Mouse (Mus musculus): ENCODE results near the gene Tmem150c. TPM values are rescaled to one million over a fixed set of nuclear protein-coding genes. Genes with fewer than 3 reads are reported as not detected.
A peak's percentile ranks its signal among the peaks of the same experiment; 100 is the strongest.

The Tmem150c gene
- total and polyA plus RNA-seq, 2 experiments from 2014 or later: 60.6 to 76.1 TPM

DNA sequence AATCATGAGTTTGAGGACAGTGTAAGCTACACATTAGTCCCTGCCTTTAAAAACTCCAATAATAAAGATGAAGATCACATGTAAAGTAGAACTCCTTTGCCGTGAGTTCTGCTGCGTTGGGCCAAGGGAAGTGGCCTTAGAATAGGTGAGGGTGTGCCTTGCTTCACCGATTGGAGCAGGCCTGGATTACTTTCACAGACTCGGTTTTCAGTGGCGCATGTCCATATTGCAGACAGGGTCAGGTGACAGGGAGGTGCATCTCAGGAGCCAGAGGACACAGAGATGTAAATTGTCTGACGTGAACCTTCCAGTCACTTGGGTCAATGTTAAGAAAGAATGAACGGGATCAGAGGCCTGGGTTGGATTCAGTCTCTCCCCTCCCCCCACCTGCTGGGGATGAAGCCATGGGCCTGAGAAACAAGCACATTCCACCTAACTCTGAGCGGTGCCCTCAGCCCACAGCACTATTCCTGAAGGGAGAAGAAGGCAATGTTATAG, 112.4 kb downstream of the Tmem150c start:
- H3K27ac ChIP-seq (ENCODE audit: low read depth, low read length): no peak overlapping the region
- no peaks in the 10 kb centered on the region; the same call in 1 of the 2 replicates for H3K36me3 ChIP-seq (ENCODE audit: insufficient read depth)
- H3K27me3 ChIP-seq (ENCODE audit: insufficient read depth, low read length): no peaks in the 10 kb centered on the region
- no peaks in the 10 kb centered on the region for H3K9me3 ChIP-seq (ENCODE audit: low read length)
- H3K4me2 ChIP-seq (ENCODE audit: low read depth): no peak overlapping the region
- WGBS: 49% methylated on average over 8 of the region's 8 CpGs
- ATAC-seq (no peak), DNase-seq (no peak)
- peaks cover 16% of the 10 kb centered on the region for H3K4me1 ChIP-seq (ENCODE audit: insufficient read depth)
- H3K9ac ChIP-seq: no peak overlapping the region
- H3K4me3 ChIP-seq (ENCODE audit: low read depth, low read length): no peak overlapping the region
- TF ChIP-seq CTCF (IDR thresholded peaks at IDR 0.05; ENCODE audit: low read depth): no peak

DNA sequence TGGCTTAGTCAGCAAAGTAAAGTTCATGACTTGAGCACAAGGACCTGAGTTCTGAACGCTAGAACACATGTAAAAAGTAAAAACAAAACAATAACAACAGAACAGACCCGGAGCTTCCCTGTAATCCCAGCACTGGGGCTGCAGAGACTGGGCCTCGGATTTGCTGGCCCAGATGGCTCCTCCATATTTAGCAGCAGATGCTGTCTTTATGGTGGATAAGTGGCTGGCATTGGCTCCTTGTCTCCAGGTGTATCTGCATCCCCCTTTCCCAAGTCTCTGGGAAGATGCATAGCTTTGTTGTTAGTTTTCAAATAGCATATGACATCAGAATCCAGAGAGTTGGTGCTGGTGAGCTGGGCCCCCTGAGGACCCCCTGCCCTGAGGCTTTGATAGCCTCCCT, 113.5 kb downstream of the Tmem150c start:
- 52% methylated on average over 3 of the region's 3 CpGs for WGBS
- Histone ChIP-seq H3K4me3 (ENCODE audit: low read depth, low read length) (no peak overlapping the region), H3K9ac (no peak overlapping the region), H3K4me2 (ENCODE audit: low read depth) (no peak overlapping the region), H3K36me3 (ENCODE audit: insufficient read depth) (no peaks in the 10 kb centered on the region; the same call in 1 of the 2 replicates), H3K27ac (ENCODE audit: low read depth, low read length) (no peak overlapping the region), H3K9me3 (ENCODE audit: low read length) (no peaks in the 10 kb centered on the region), H3K27me3 (ENCODE audit: insufficient read depth, low read length) (no peaks in the 10 kb centered on the region), H3K4me1 (ENCODE audit: insufficient read depth) (peaks cover 24% of the 10 kb centered on the region)
- ATAC-seq (no peak), DNase-seq (no peak)
- no peak for TF ChIP-seq CTCF (IDR thresholded peaks at IDR 0.05; ENCODE audit: low read depth)

DNA sequence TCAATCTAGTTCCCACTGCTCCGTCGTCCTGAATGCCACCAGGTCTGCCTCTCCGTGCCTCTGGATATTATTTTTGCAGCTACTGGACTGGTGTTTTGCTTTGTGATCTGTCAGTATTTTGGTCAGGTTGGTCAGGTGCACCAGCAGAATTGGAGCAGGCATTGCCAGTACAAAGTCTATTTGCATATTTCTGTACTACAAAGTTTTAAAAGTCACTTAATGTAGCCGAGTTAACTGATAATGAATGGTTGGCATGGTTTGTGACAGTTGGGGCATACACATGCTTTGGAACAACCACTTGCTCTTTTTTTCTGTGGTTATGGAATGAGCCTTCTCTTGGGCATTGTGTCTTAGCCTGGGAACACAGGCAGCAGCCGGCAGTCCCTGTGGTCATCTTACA, 115.0 kb downstream of the Tmem150c start:
- Histone ChIP-seq H3K4me2 (ENCODE audit: low read depth) (no peak overlapping the region), H3K36me3 (ENCODE audit: insufficient read depth) (no peaks in the 10 kb centered on the region; the same call in 1 of the 2 replicates), H3K9me3 (ENCODE audit: low read length) (no peaks in the 10 kb centered on the region), H3K27ac (ENCODE audit: low read depth, low read length) (no peak overlapping the region), H3K4me1 (ENCODE audit: insufficient read depth) (peaks cover 24% of the 10 kb centered on the region), H3K4me3 (ENCODE audit: low read depth, low read length) (no peak overlapping the region), H3K9ac (no peak overlapping the region), H3K27me3 (ENCODE audit: insufficient read depth, low read length) (no peaks in the 10 kb centered on the region)
- no peak for ATAC-seq
- WGBS: 66% methylated on average over 5 of the region's 5 CpGs
- TF ChIP-seq CTCF (IDR thresholded peaks at IDR 0.05; ENCODE audit: low read depth): no peak
- DNase-seq: no peak

DNA sequence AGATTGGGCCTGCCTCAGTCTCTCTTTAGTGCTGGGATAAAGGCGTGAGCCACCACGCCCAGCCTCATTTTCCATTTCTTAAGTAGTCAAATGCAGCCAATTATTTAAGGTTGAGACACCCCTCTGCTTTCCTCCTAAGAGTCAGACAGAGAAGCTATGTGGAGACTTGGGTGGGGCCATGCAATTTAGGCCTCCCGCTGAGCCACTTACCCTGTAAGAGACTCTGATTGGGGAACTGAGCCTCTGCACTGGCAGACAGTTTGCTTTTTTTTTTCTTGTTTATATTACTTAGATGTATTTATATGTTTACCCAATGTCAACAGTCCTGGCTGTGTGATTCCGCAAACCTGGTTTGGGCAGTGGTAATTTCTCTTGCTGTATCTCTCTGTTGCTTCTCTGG, 115.6 kb downstream of the Tmem150c start:
- H3K4me1 ChIP-seq (ENCODE audit: insufficient read depth): peaks cover 24% of the 10 kb centered on the region
- TF ChIP-seq CTCF (IDR thresholded peaks at IDR 0.05; ENCODE audit: low read depth): no peak
- WGBS: 76% methylated on average over 4 of the region's 4 CpGs

DNA sequence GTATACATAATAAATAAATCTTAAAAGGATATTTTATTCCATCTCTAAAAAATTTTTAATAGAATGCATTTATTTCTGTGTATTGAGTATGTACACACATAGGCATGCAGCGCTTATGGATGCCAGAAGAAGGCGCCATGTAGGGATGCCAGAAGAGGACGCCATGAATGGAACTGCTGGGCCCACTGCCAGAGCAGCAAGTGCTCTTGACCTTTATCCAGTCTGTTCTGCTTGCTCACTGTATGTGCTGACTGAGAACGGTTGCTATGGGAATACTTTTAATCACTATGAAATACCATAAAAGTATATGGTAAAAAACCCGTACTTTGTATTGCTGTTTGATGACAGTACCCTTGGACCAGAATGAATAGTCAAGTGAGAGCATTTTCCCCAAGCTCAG, 116.2 kb downstream of the Tmem150c start:
- 37% methylated on average over 5 of the region's 5 CpGs for WGBS
- Histone ChIP-seq H3K4me3 (ENCODE audit: low read depth, low read length) (no peak overlapping the region), H3K4me2 (ENCODE audit: low read depth) (no peak overlapping the region), H3K27me3 (ENCODE audit: insufficient read depth, low read length) (no peaks in the 10 kb centered on the region), H3K9ac (no peak overlapping the region), H3K4me1 (ENCODE audit: insufficient read depth) (peaks cover 24% of the 10 kb centered on the region), H3K36me3 (ENCODE audit: insufficient read depth) (no peaks in the 10 kb centered on the region; the same call in 1 of the 2 replicates), H3K27ac (ENCODE audit: low read depth, low read length) (no peak overlapping the region), H3K9me3 (ENCODE audit: low read length) (no peaks in the 10 kb centered on the region)
- ATAC-seq (no peak), DNase-seq (peak; percentile 63)
- 0 out of 2 replicates have a peak, but pooled peaks have one; percentile 17 for TF ChIP-seq CTCF (IDR thresholded peaks at IDR 0.05; ENCODE audit: low read depth)

More for the DNA sequence above, 115.6 kb downstream of the Tmem150c start:
- no peaks in the 10 kb centered on the region for H3K9me3 ChIP-seq (ENCODE audit: low read length)
- no peaks in the 10 kb centered on the region for H3K27me3 ChIP-seq (ENCODE audit: insufficient read depth, low read length)
- no peak overlapping the region for H3K9ac ChIP-seq
- H3K4me3 ChIP-seq (ENCODE audit: low read depth, low read length): no peak overlapping the region
- no peak for ATAC-seq
- no peak overlapping the region for H3K27ac ChIP-seq (ENCODE audit: low read depth, low read length)
- H3K36me3 ChIP-seq (ENCODE audit: insufficient read depth): no peaks in the 10 kb centered on the region; the same call in 1 of the 2 replicates
- no peak for DNase-seq
- H3K4me2 ChIP-seq (ENCODE audit: low read depth): no peak overlapping the region

DNA sequence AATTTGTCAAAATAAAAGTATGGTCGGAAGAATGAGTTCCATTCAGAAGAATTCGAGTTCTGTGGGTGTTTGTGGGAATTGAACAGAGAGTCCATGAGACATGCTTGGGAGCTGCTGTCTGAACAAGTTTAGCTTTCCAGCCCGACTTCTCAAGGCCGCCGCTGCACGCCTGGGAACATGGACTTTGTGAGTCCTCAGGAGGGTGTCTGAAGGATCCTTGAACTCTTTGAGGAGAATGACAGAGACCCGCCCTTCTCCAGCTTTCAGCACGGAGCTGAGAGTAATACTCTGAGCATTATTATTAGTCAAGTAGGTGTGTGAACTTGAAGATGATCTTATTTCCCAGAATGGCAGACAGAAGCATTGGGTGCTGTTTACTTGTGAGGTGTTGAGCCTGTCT, 117.1 kb downstream of the Tmem150c start:
- Histone ChIP-seq H3K27me3 (ENCODE audit: insufficient read depth, low read length) (no peaks in the 10 kb centered on the region), H3K4me3 (ENCODE audit: low read depth, low read length) (no peak overlapping the region), H3K9me3 (ENCODE audit: low read length) (no peaks in the 10 kb centered on the region), H3K4me1 (ENCODE audit: insufficient read depth) (peaks cover 17% of the 10 kb centered on the region), H3K9ac (no peak overlapping the region), H3K4me2 (ENCODE audit: low read depth) (no peak overlapping the region), H3K27ac (ENCODE audit: low read depth, low read length) (no peak overlapping the region), H3K36me3 (ENCODE audit: insufficient read depth) (peaks cover under 1% of the 10 kb centered on the region; the same call in 1 of the 2 replicates)
- no peak for ATAC-seq
- WGBS: 89% methylated on average over 8 of the region's 8 CpGs
- TF ChIP-seq CTCF (IDR thresholded peaks at IDR 0.05; ENCODE audit: low read depth): no peak
- no peak for DNase-seq

GRCm38 (mm10) chr5:100041272-100041671, 118.3 kb downstream of the Tmem150c start:
- no peak overlapping the region for H3K27ac ChIP-seq (ENCODE audit: low read depth, low read length)
- H3K27me3 ChIP-seq (ENCODE audit: insufficient read depth, low read length): no peaks in the 10 kb centered on the region
- peak overlapping the region; percentile 82 for H3K4me3 ChIP-seq (ENCODE audit: low read depth, low read length)
- H3K4me2 ChIP-seq (ENCODE audit: low read depth): peak overlapping the region; percentile 81
- ATAC-seq: no peak
- 62% methylated on average over 4 of the region's 4 CpGs for WGBS
- H3K9me3 ChIP-seq (ENCODE audit: low read length): no peaks in the 10 kb centered on the region
- no peak for TF ChIP-seq CTCF (IDR thresholded peaks at IDR 0.05; ENCODE audit: low read depth)
- peaks cover 8% of the 10 kb centered on the region for H3K36me3 ChIP-seq (ENCODE audit: insufficient read depth)
- DNase-seq: no peak
- peaks cover 17% of the 10 kb centered on the region for H3K4me1 ChIP-seq (ENCODE audit: insufficient read depth)
- H3K9ac ChIP-seq: no peak overlapping the region

Data from forebrain, postnatal 0 days (tissue).